Mouse (Mus musculus) heart, embryonic 14.5 days (tissue): ENCODE data around the gene Gm5565. TPM values are rescaled to one million over a fixed set of nuclear protein-coding genes. Genes with fewer than 3 reads are reported as not detected.
"Not testable (repeated sequence)": the region's sequence is repeated elsewhere in the genome, so short reads cannot be mapped to it uniquely, and the experiment has no call there.

ENCODE experiments used
- ATAC-seq: fragments of 200-750 bp; cut with Nextera tagmentation; 2 replicates; pipeline ENCODE4 v1.8.0; 2017; ENCODE audit warnings: low read depth, moderate TSS enrichment; ENCODE audit not compliant: insufficient number of reproducible peaks, insufficient read depth, low FRiP score
- H3K27ac ChIP-seq, 2 experiments: fragments of 200-500 bp in 1 of 2; fragments of 300-500 bp in 1 of 2; sonication (generic) in 1 of 2; replicated peaks in 1 of 2; 2 replicates each; pipeline ENCODE4 v1.5.1; 2012 to 2014; ENCODE audit warnings: low read depth in 2 of 2, low read length in 2 of 2, control low read depth in 1 of 2, mild to moderate bottlenecking in 1 of 2, mixed read lengths in 1 of 2; ENCODE audit not compliant: control insufficient read depth in 1 of 2, insufficient read depth in 1 of 2
- H3K27me3 ChIP-seq: fragments of 300-500 bp; sonication (generic); 2 replicates; pipeline ENCODE4 v1.6.1; 2014; ENCODE audit warnings: mild to moderate bottlenecking, low read length, control low read depth; ENCODE audit not compliant: control insufficient read depth, insufficient read depth
- H3K36me3 ChIP-seq: fragments of 300-500 bp; sonication (generic); 2 replicates; pipeline ENCODE4 v1.6.1; 2014; ENCODE audit warnings: mild to moderate bottlenecking, control low read depth, low read length, mixed read lengths; ENCODE audit not compliant: control insufficient read depth, insufficient read depth
- H3K4me1 ChIP-seq, 2 experiments: fragments of 200-500 bp in 1 of 2; fragments of 300-500 bp in 1 of 2; sonication (generic) in 1 of 2; 2 replicates each; pipeline ENCODE4 v1.6.1; 2012 to 2014; ENCODE audit warnings: low read length in 2 of 2, control low read depth in 1 of 2, mixed read lengths in 1 of 2; ENCODE audit not compliant: control insufficient read depth in 2 of 2, insufficient read depth in 2 of 2
- H3K4me2 ChIP-seq: fragments of 300-500 bp; sonication (generic); 2 replicates; pipeline ENCODE4 v1.6.1; 2014; ENCODE audit warnings: mild to moderate bottlenecking, low read length
- H3K4me3 ChIP-seq, 2 experiments: fragments of 200-500 bp in 1 of 2; fragments of 300-500 bp in 1 of 2; sonication (generic) in 1 of 2; 2 replicates each; pipeline ENCODE4 v1.5.1; 2012 to 2014; ENCODE audit warnings: low read length in 2 of 2, mild to moderate bottlenecking in 2 of 2, control low read depth in 1 of 2, low read depth in 1 of 2, moderate library complexity in 1 of 2; ENCODE audit not compliant: control insufficient read depth in 1 of 2, insufficient read depth in 1 of 2
- H3K9ac ChIP-seq: fragments of 300-500 bp; sonication (generic); 2 replicates; pipeline ENCODE4 v1.6.1; 2014; ENCODE audit warnings: mild to moderate bottlenecking, low read length
- H3K9me3 ChIP-seq: fragments of 300-500 bp; sonication (generic); 2 replicates; pipeline ENCODE4 v1.6.1; 2016; ENCODE audit warnings: low read length, control low read depth; ENCODE audit not compliant: control insufficient read depth
- WGBS: fragments of 180-500 bp; shearing (Covaris S2); extraction: QIAGEN DNeasy Blood & Tissue Kit; methylation state at CpG from one replicate; pipeline ENCODE4 v1.1.7; 2014; 5-methylcytosine and 5-hydroxymethylcytosine counted together
- polyA plus RNA-seq: library from polyadenylated mRNA; unstranded; fragments of >200 nt; fragmentation: Nextera tagmentation; extraction: Ambion mirVana; gene quantifications from 2 replicates; pipeline ENCODE4 v1.2.1, GENCODE M21; 2014

The Gm5565 gene
- not detected in 2 replicates for polyA plus RNA-seq

GRCm38 (mm10) chr5:146160439-146160838 is at the start of gene Gm5565:
Gene Gm5565 (minus strand): TSS chr5:146160539.
- H3K36me3 ChIP-seq, H3K9me3 ChIP-seq, H3K4me1 ChIP-seq, H3K4me2 ChIP-seq, H3K27ac ChIP-seq, H3K27me3 ChIP-seq, H3K4me3 ChIP-seq, H3K9ac ChIP-seq, ATAC-seq: not testable (repeated sequence)
- 85% methylated on average over 3 of the region's 3 CpGs for WGBS

- H3K9ac ChIP-seq, result no peak overlapping the region
- no peak overlapping the region for H3K27ac ChIP-seq
- peaks cover 82% of the 10 kb centered on the region for H3K36me3 ChIP-seq
- H3K4me1 ChIP-seq, result no peaks in the 10 kb centered on the region
- ATAC-seq, result no peak
- no peaks in the 10 kb centered on the region; the same call in 1 of the 2 replicates for H3K9me3 ChIP-seq
- 91% methylated on average over 5 of the region's 5 CpGs for WGBS
- H3K4me2 ChIP-seq, result no peak overlapping the region
- H3K27me3 ChIP-seq, result no peaks in the 10 kb centered on the region
- H3K4me3 ChIP-seq, result no peak overlapping the region
Observed at GRCm38 (mm10) chr5:146205537-146205936, 45.2 kb upstream of the Gm5565 start.

GRCm38 (mm10) chr5:146203921-146204320 is 43.6 kb upstream of the Gm5565 start:
- ATAC-seq, result no peak
- Histone ChIP-seq H3K9ac (no peak overlapping the region), H3K27me3 (no peaks in the 10 kb centered on the region), H3K4me1 (no peaks in the 10 kb centered on the region), H3K36me3 (peaks cover 67% of the 10 kb centered on the region), H3K4me3 (no peak overlapping the region), H3K4me2 (no peak overlapping the region), H3K9me3 (no peaks in the 10 kb centered on the region; the same call in 1 of the 2 replicates), H3K27ac (no peak overlapping the region)
- 79% methylated on average over 2 of the region's 2 CpGs for WGBS

GRCm38 (mm10) chr5:146200580-146200979 is 40.2 kb upstream of the Gm5565 start:
- H3K4me2 ChIP-seq, result no peak overlapping the region
- peaks cover 34% of the 10 kb centered on the region for H3K36me3 ChIP-seq
- no peak overlapping the region for H3K27ac ChIP-seq
- H3K4me3 ChIP-seq, result no peak overlapping the region
- H3K27me3 ChIP-seq, result no peaks in the 10 kb centered on the region
- no peak for ATAC-seq
- 98% methylated on average over 6 of the region's 6 CpGs for whole genome bisulfite sequencing
- H3K9ac ChIP-seq, result no peak overlapping the region
- H3K4me1 ChIP-seq, result no peaks in the 10 kb centered on the region
- no peaks in the 10 kb centered on the region; the same call in 1 of the 2 replicates for H3K9me3 ChIP-seq

DNA sequence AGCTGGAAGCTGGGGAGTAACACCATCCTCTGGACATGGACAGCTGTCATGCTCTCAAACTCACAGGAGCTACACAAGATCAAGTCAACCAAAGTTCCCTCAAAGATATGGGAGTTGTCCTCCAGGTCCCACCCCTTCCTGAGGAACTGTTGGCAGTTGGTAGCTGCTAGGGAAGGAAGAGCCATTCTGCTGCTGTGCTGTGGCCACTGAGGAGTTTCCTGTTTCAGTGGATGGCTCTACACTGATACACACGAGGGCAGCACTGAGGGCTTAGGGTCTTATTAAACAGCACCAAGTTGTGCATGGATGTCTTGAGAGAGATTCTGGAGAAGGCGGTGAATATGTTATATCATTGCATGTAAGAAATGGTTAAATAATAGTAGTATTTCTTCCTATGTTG is 39.2 kb upstream of the Gm5565 start:
- no peak overlapping the region for H3K4me2 ChIP-seq
- peaks cover 24% of the 10 kb centered on the region for H3K36me3 ChIP-seq
- no peaks in the 10 kb centered on the region for H3K27me3 ChIP-seq
- no peak overlapping the region for H3K27ac ChIP-seq
- no peak for ATAC-seq
- H3K4me3 ChIP-seq, result no peak overlapping the region
- no peaks in the 10 kb centered on the region; the same call in 1 of the 2 replicates for H3K9me3 ChIP-seq
- H3K9ac ChIP-seq, result no peak overlapping the region
- 78% methylated on average over 2 of the region's 2 CpGs for WGBS
- H3K4me1 ChIP-seq, result no peaks in the 10 kb centered on the region

DNA sequence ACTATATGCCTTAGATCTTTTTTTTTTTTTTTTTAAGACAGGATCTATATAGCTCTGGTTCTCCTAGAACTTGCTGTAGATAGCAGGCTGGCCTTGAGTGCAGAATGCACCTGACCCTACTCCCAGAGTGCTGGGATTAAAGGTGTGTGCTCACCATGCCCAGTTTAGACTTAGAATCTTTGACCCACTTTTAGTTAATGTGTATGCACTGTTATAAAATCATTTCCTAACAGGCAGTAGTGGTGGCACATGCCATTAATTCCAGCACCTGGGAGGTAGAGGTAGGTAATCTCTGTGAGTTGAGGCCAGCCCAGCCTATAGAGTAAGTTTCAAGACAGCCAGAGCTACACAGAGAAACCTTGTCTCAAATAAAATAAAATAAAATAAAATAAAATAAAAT is 38.7 kb upstream of the Gm5565 start:
- H3K9ac ChIP-seq, result no peak overlapping the region
- H3K27ac ChIP-seq, result no peak overlapping the region
- H3K9me3 ChIP-seq, result no peaks in the 10 kb centered on the region; the same call in 1 of the 2 replicates
- H3K36me3 ChIP-seq, result peaks cover 19% of the 10 kb centered on the region
- no peak for ATAC-seq
- no peak overlapping the region for H3K4me3 ChIP-seq
- no peaks in the 10 kb centered on the region for H3K4me1 ChIP-seq
- H3K4me2 ChIP-seq, result no peak overlapping the region
- H3K27me3 ChIP-seq, result no peaks in the 10 kb centered on the region

GRCm38 (mm10) chr5:146193360-146193759 is 33.0 kb upstream of the Gm5565 start:
- Histone ChIP-seq H3K27ac (no peak overlapping the region), H3K9me3 (no peaks in the 10 kb centered on the region), H3K9ac (no peak overlapping the region), H3K4me2 (no peak overlapping the region), H3K27me3 (no peaks in the 10 kb centered on the region), H3K36me3 (no peaks in the 10 kb centered on the region), H3K4me3 (no peak overlapping the region), H3K4me1 (no peaks in the 10 kb centered on the region)
- WGBS, result 79% methylated on average over 8 of the region's 8 CpGs
- ATAC-seq, result no peak

DNA sequence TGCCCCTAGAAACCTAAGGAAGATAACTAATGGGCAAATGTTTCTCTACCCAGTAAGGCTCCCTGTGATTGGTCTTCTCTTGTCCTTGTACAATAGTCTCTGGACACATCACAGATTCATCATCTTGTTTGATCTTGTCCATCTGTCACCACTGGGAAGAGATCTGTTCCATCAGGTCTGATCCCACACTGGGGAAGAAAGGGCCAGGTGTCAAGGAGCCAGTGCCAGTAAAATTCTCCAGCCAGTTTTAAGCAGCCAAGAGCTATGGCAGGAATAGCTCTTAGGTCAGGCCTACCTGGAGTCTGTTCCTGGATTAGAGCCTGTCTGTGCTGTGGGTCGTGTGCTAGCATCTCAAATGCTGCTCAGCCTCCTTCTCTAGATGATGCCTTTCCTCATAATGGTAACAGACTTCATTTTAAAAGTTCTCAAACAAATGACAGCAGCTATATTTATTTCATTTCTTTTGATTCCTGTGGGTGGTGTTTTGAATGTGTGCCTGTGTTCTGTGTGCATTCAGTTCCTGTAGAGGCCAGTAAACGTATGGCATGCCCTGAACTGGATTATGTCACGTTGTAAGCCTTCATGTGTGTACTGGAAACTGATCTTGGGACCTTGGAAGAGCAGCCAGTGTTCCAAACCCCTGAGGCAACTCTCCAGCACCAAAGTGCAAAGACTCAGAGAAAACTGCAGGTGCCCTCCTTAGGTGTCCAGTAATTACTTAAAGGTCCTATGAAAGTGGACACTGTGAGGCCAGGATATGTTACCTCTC is 30.3 kb upstream of the Gm5565 start:
- H3K36me3 ChIP-seq, result no peaks in the 10 kb centered on the region
- no peak overlapping the region for H3K9ac ChIP-seq
- no peaks in the 10 kb centered on the region for H3K4me1 ChIP-seq
- no peak for ATAC-seq
- no peak overlapping the region for H3K27ac ChIP-seq
- H3K4me3 ChIP-seq, result no peak overlapping the region
- no peaks in the 10 kb centered on the region for H3K27me3 ChIP-seq
- 57% methylated on average over 3 of the region's 3 CpGs for WGBS
- no peak overlapping the region for H3K4me2 ChIP-seq
- H3K9me3 ChIP-seq, result no peaks in the 10 kb centered on the region
